Mouse (Mus musculus): Measurements from ENCODE around the gene Ldb1. TPM values are rescaled to one million over a fixed set of nuclear protein-coding genes. Genes with fewer than 3 reads are reported as not detected.

Gene Ldb1
- total and polyA plus RNA-seq, 3 experiments = 56.9 to 120 (median 67.6) TPM

- in situ Hi-C loops (cut with MboI; ENCODE audit: low pct_ligation_motif_present, low pct_unique_long_range_greater_than_20kb, low sequenced_read_pairs) (no loop called here), dilution Hi-C loops (cut with MboI; ENCODE audit: extremely low pct_ligation_motif_present, extremely low pct_unique_long_range_greater_than_20kb, low sequenced_read_pairs) (no loop called here)
- Histone ChIP-seq H3K4me2 (ENCODE audit: insufficient read depth, low read depth, poor library complexity, severe bottlenecking) (peak overlapping the region; percentile 89), H3K36me3 (replicated peaks in 1 of 2; ENCODE audit: control insufficient read depth in 1 of 2, insufficient read depth in 1 of 2, low read length in 1 of 2) (peaks cover 0 to 3% of the 10 kb centered on the region in 2 experiments), H3K9me3 (replicated peaks; ENCODE audit: low read length) (peaks cover 7% of the 10 kb centered on the region), H3K27ac (ENCODE audit: insufficient read depth, low read depth) (no peak overlapping the region), H3K4me3 (replicated peaks in 1 of 3; ENCODE audit: low read depth in 2 of 3, low read length in 2 of 3, poor library complexity in 1 of 3) (no peak overlapping the region), H3K4me1 (ENCODE audit: control insufficient read depth in 1 of 2, insufficient read depth in 2 of 2) (peaks cover 9 to 30% of the 10 kb centered on the region in 2 experiments), H3K79me2 (replicated peaks; ENCODE audit: control insufficient read depth, extremely low read depth, insufficient read depth, poor library complexity, severe bottlenecking) (peaks cover 10% of the 10 kb centered on the region), H3K9ac (ENCODE audit: insufficient read depth, low read depth) (peak overlapping the region; percentile 70; the same call in 1 of the 2 replicates), H3K27me3 (replicated peaks) (no peaks in the 10 kb centered on the region)
- TF ChIP-seq GABPA (IDR thresholded peaks at IDR 0.05; ENCODE audit: insufficient replicate concordance, low read depth, low read length) = no peak
- no peak for TF ChIP-seq ELF1 (IDR thresholded peaks at IDR 0.05; ENCODE audit: low read depth, low read length)
- TF ChIP-seq MEF2A (IDR thresholded peaks at IDR 0.05; ENCODE audit: borderline replicate concordance, low read depth, low read length) = no peak
- no peak for TF ChIP-seq CTCF (conservative IDR thresholded peaks at IDR 0.05 in 1 of 2, IDR thresholded peaks at IDR 0.05 in 1 of 2; ENCODE audit: low read depth in 2 of 2, low read length in 2 of 2)
- TF ChIP-seq IRF4 (IDR thresholded peaks at IDR 0.05; ENCODE audit: low read depth, low read length) = no peak
- TF ChIP-seq POLR2A (IDR thresholded peaks at IDR 0.05; ENCODE audit: low read depth, low read length) = no peak
- TF ChIP-seq MYC (IDR thresholded peaks at IDR 0.05; ENCODE audit: low read depth, low read length) = no peak
- no peak for TF ChIP-seq EP300 (IDR thresholded peaks at IDR 0.05; ENCODE audit: low read length)
- TF ChIP-seq RCOR1 (conservative IDR thresholded peaks at IDR 0.05; ENCODE audit: low read depth, low read length) = no peak
- TF ChIP-seq CHD1 (IDR thresholded peaks at IDR 0.05; ENCODE audit: low read depth, low read length) = no peak
- no peak for TF ChIP-seq UBTF (IDR thresholded peaks at IDR 0.05; ENCODE audit: low read depth, low read length)
- TF ChIP-seq USF1 (IDR thresholded peaks at IDR 0.05; ENCODE audit: low read depth, low read length) = no peak
- no peak for TF ChIP-seq TCF12 (IDR thresholded peaks at IDR 0.05; ENCODE audit: low read depth, low read length)
- TF ChIP-seq HCFC1 (IDR thresholded peaks at IDR 0.05; ENCODE audit: low read depth, low read length) = no peak
- no peak for TF ChIP-seq NRF1 (IDR thresholded peaks at IDR 0.05; ENCODE audit: low read depth, low read length)
- TF ChIP-seq JUN (IDR thresholded peaks at IDR 0.05; ENCODE audit: insufficient read depth, low read depth, low read length) = no peak
- no peak for TF ChIP-seq E2F4 (IDR thresholded peaks at IDR 0.05; ENCODE audit: insufficient replicate concordance, low read depth, low read length)
- no peak for TF ChIP-seq PAX5 (IDR thresholded peaks at IDR 0.05; ENCODE audit: low read length)
- no peak for DNase-seq (ENCODE audit: extremely low read depth)
These were observed 45.6 kb downstream of the Ldb1 start for GRCm38 (mm10) chr19:45999378-45999777.

GRCm38 (mm10) chr19:45998694-45999217 is 46.3 kb downstream of the Ldb1 start:
- Histone ChIP-seq H3K4me1 (ENCODE audit: control insufficient read depth in 1 of 2, insufficient read depth in 2 of 2) (peaks cover 8 to 26% of the 10 kb centered on the region in 2 experiments), H3K9me3 (replicated peaks; ENCODE audit: low read length) (peaks cover 9% of the 10 kb centered on the region), H3K36me3 (replicated peaks in 1 of 2; ENCODE audit: control insufficient read depth in 1 of 2, insufficient read depth in 1 of 2, low read length in 1 of 2) (peaks cover 0 to 3% of the 10 kb centered on the region in 2 experiments), H3K27ac (ENCODE audit: insufficient read depth, low read depth) (no peak overlapping the region), H3K27me3 (replicated peaks) (no peaks in the 10 kb centered on the region), H3K4me2 (ENCODE audit: insufficient read depth, low read depth, poor library complexity, severe bottlenecking) (peak overlapping the region; percentile 89), H3K9ac (ENCODE audit: insufficient read depth, low read depth) (peak overlapping the region; percentile 70), H3K79me2 (replicated peaks; ENCODE audit: control insufficient read depth, extremely low read depth, insufficient read depth, poor library complexity, severe bottlenecking) (peaks cover 4% of the 10 kb centered on the region; the same call in 1 of the 2 replicates), H3K4me3 (replicated peaks in 1 of 3; ENCODE audit: low read depth in 2 of 3, low read length in 2 of 3, poor library complexity in 1 of 3) (peak overlapping the region; percentile 43 to 77 (median 63))
- no peak; the same call in none of the 2 replicates for TF ChIP-seq MAX (IDR thresholded peaks at IDR 0.05; ENCODE audit: low read length)
- no peak for TF ChIP-seq POLR2A (IDR thresholded peaks at IDR 0.05; ENCODE audit: low read depth, low read length)
- no peak for TF ChIP-seq USF1 (IDR thresholded peaks at IDR 0.05; ENCODE audit: low read depth, low read length)
- TF ChIP-seq PAX5 (IDR thresholded peaks at IDR 0.05; ENCODE audit: low read length) = no peak
- TF ChIP-seq TBP (conservative IDR thresholded peaks at IDR 0.05; ENCODE audit: low read depth, low read length) = no peak
- TF ChIP-seq UBTF (IDR thresholded peaks at IDR 0.05; ENCODE audit: low read depth, low read length) = no peak
- no peak for TF ChIP-seq JUND (conservative IDR thresholded peaks at IDR 0.05; ENCODE audit: low read depth, low read length)
- TF ChIP-seq TCF12 (IDR thresholded peaks at IDR 0.05; ENCODE audit: low read depth, low read length) = no peak
- TF ChIP-seq GABPA (IDR thresholded peaks at IDR 0.05; ENCODE audit: insufficient replicate concordance, low read depth, low read length) = no peak
- no peak for TF ChIP-seq NELFE (IDR thresholded peaks at IDR 0.05; ENCODE audit: low read depth, low read length)
- TF ChIP-seq KAT2A (IDR thresholded peaks at IDR 0.05; ENCODE audit: insufficient replicate concordance, low read length) = no peak
- no peak for TF ChIP-seq MEF2A (IDR thresholded peaks at IDR 0.05; ENCODE audit: borderline replicate concordance, low read depth, low read length)
- TF ChIP-seq CHD2 (IDR thresholded peaks at IDR 0.05; ENCODE audit: low read length) = no peak
- no peak for TF ChIP-seq POLR2AphosphoS2 (IDR thresholded peaks at IDR 0.05; ENCODE audit: low read depth, low read length)
- no peak for TF ChIP-seq CTCF (conservative IDR thresholded peaks at IDR 0.05 in 1 of 2, IDR thresholded peaks at IDR 0.05 in 1 of 2; ENCODE audit: low read depth in 2 of 2, low read length in 2 of 2)
- in situ Hi-C loops (cut with MboI; ENCODE audit: low pct_ligation_motif_present, low pct_unique_long_range_greater_than_20kb, low sequenced_read_pairs) (no loop called here), dilution Hi-C loops (cut with MboI; ENCODE audit: extremely low pct_ligation_motif_present, extremely low pct_unique_long_range_greater_than_20kb, low sequenced_read_pairs) (no loop called here)
- DNase-seq (ENCODE audit: extremely low read depth) = no peak
